Mouse (Mus musculus): ENCODE measurements around the gene Oas1d.

Oas1d gene

DNA sequence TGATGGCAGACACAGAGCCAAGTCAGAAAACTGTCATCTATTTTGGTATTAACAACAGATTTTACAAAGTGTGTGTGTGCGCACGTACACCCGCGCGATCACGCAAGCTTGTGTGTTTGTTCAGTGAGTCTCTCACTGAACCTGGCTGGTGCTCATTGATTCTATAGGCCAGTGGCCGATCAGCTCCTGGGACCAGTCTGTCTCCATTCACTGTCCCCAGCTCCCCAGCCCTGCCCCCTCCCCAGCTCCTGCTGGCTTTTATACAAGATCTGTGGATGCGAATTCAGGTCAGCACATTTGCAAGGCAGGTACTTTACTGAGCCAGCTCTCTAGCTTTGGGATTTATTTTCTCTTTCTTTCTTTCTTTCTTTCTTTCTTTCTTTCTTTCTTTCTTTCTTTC is 54.5 kb downstream of the Oas1d start:
- ATAC-seq (ENCODE audit: low TSS enrichment): no peak

DNA sequence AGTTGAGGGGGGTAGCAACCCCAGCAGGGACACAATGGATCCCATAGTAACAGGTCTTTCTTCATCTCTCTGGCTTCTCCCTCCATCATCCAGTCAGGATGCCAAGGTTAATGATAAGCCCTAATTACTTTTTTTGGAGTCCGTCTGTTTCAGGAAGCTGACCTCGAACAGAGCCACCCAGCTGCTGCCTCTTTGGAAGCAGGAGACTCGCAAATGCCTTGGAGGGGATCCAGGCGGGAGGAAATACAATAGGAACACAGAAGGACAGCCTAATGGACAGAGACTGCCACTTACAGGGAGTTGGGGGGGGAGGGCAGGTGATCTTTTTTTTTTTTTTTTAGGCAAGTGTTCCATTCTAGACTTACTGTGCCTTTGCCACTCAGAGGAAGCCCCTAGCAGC is 55.4 kb downstream of the Oas1d start:
- ATAC-seq (ENCODE audit: low TSS enrichment): no peak
